Mouse (Mus musculus) testis, postnatal 14 days (tissue): ENCODE data around the gene Fam107a.

Experiments
- DNase-seq: peaks from one replicate; pipeline ENCODE4 v3.0.0; 2021; ENCODE audit warnings: low spot score

Gene Fam107a

GRCm38 (mm10) chr14:8256881-8257280 lies 60.9 kb downstream of the Fam107a start:
- no peak for DNase-seq

- DNase-seq, result no peak
Observed at GRCm38 (mm10) chr14:8256072-8256471, 61.8 kb downstream of the Fam107a start.

GRCm38 (mm10) chr14:8255076-8255729 lies 62.6 kb downstream of the Fam107a start:
- peak; percentile 39 for DNase-seq

- DNase-seq, result no peak
Observed at GRCm38 (mm10) chr14:8251330-8251885, 66.4 kb downstream of the Fam107a start.

GRCm38 (mm10) chr14:8250141-8250871 lies 67.5 kb downstream of the Fam107a start:
- no peak for DNase-seq

GRCm38 (mm10) chr14:8249206-8249605 lies 68.6 kb downstream of the Fam107a start:
- no peak for DNase-seq

GRCm38 (mm10) chr14:8246878-8247277 lies 70.9 kb downstream of the Fam107a start:
- no peak for DNase-seq
